Mouse (Mus musculus) layer of hippocampus, adult 18-20 months (tissue): ENCODE data around the gene Ptprm. TPM values are rescaled to one million over a fixed set of nuclear protein-coding genes. Genes with fewer than 3 reads are reported as not detected.

Source experiments
- DNase-seq, 2 experiments: peaks; one replicate each; pipeline ENCODE4 v3.0.0; 2022; ENCODE audit warnings: low spot score in 2 of 2
- total RNA-seq, 2 experiments: library from RNA; stranded (reverse); gene quantifications; 2 replicates each; pipeline ENCODE4 v1.2.3; 2021

Gene Ptprm
- total RNA-seq, 2 experiments from 2014 or later, result 21.9 to 22.7 TPM

DNA sequence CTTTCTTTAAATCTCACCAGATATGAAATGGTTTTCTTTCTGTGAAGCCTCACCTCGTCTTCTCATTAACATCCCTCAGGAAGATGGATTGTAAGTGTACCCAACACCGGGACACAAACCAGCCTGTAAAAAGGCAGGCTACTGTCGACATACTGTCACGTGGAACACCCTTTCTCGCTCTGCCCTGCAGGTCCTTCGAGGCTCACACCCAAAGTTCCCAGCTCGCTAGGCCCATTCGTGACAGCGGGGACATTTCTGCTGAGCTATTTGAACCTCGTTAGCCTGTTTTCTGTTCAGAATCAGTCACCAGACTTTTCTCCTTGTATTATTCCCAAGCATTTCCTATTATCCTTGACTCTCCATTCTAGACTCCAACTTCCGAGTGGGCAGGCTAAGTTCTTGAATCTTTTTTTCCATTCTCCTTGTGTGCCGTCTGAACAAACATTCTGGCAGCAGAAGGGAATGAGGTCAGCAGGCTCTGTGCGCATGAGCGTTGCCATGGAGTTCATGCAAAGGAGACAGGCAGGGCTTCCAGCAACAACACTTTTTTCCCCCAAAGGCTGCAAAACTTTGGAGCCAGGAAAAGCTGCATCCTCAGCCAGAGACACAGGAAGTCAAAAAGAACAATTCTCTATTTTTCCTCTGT lies 347.4 kb downstream of the Ptprm start:
- DNase-seq, result peak; percentile 85 to 92

DNA sequence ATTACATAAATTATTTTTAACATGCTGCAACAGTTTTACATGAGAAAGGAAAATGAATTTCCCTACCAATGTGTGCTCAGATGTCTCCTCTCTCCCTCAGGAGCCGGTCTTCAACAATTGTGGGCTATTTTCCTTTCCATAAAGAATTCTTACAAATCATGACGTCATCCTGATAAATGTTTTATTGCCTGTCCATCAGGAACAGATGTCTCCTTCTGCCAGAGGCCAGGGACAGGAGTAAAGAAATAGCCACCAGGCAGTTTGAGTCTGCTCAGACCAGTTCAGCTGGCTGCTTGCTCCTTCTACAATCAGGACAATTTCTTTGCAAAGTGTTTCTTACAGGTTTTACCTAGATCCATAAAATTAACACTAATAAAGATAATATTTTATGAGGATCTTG lies 357.4 kb downstream of the Ptprm start:
- no peak for DNase-seq

DNA sequence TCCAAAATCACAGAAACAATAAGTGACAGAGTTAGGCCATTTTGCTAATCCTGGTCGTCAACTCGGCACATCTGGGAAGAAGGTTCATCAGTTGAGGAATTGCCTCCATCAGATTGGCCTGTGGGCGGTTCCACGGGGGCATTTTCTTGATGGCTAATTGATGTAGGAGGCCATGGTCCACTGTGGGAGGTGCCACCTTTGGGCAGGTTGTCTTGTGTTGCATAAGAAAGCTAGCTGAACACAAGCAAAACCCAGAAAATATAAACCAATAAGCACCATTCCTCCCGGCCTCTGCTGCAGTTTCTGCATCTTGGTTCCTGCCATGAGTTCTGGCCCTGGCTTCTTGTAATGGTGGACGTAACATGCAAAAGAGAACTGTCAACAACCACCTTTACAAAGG lies 358.2 kb downstream of the Ptprm start:
- DNase-seq, result no peak

DNA sequence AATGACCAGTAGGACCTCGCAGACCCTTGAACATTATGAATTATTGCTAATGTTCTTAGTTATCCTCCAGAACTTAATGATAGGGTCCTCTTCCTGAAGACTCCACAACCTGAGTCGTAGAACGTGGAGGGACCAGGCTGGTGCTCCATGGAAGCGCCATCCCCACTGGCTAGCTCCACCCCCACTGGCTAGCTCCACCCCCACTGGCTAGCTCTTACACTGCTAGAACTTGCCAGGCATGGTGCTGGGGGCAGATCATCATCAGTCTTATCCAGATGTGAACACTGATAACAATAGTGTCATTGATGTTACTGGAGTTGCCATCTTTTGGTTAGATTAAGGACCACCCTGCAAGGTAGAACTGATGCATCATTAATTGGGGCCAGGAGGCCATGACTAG lies 362.4 kb downstream of the Ptprm start:
- no peak for DNase-seq

DNA sequence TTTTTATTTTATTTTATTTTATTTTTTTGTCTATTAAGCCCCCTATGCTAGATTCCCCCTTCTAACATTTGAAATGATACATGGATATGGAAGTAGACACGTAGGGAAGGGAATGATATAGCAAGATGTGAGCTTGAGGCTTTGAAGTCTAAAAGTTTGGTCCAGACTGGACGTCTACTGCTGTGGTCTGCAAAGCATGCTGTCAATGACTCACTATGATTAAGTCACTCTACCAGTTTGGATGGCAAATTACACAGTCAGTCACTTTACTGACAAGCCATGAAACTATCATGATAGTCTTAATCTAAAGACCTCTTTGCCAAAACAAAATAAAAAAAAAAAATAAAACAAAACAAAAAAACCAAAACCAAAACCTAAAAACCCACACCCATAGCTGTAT lies 363.5 kb downstream of the Ptprm start:
- DNase-seq, result no peak

DNA sequence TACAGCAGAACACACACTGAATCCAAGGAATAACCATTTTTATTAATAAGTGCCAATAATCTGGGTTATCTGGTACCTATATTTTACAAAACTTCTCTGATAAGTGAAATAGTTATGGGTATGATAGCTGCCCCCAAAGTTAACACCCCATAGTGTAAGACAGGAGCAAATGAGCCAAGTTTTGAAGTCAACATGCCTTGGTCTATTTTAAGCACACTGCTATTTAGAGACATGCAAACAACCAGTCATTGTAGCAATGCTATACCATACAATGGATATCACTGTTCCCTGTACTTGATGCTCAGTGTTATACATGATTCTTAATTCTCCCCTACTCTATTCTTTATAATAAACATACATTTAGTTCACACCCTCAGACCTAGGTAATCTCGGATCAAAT lies 366.2 kb downstream of the Ptprm start:
- DNase-seq, result no peak

- DNase-seq, result no peak
Measured at GRCm38 (mm10) chr17:66981649-66982048, 372.6 kb downstream of the Ptprm start.

DNA sequence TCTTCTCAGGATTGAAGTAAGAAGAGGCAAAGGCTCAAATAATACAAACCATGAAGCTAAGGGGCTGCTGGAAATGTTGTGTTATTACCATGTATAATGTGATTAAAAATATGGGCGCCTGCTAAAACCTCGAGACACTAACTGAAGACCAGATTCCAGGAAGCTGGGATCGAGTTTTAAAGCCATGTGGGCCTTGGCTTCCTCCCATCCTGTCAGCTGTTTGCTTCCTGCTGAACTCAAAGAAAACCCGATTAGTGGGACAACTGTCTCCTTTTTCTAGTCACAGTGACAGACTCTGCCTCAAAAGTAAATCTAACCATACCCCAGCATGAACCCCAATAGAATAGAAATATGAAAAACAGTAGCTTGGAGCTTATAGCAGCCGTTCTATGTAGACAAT lies 374.3 kb downstream of the Ptprm start:
- DNase-seq, result no peak

DNA sequence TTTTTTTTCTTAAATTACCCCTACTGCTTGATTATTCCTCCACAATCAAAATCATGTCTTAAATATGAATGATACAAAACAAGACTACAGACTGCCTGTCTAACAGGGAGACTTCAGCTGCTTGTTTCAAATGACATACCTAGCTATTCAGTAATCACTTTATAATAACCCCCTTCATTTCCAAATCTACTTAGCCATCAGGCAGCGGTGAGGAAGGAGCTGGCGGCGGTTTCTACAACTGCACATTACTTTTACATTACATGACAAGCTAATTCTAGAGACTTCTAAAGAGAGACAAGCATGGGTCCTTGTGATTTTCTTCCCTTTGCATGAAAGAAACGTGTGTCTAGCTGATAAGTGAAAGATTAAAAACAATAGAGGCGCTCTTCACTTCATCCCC lies 377.8 kb downstream of the Ptprm start:
- DNase-seq, result no peak

GRCm38 (mm10) chr17:66972976-66973375 lies 381.3 kb downstream of the Ptprm start:
- peak; percentile 11 to 64 for DNase-seq

- peak in 1 of 2 experiments; percentile 2 for DNase-seq
Measured at GRCm38 (mm10) chr17:66960986-66961385, 393.3 kb downstream of the Ptprm start.

GRCm38 (mm10) chr17:66960557-66960956 lies 393.7 kb downstream of the Ptprm start:
- DNase-seq, result no peak

GRCm38 (mm10) chr17:66959815-66960214 lies 394.4 kb downstream of the Ptprm start:
- no peak for DNase-seq

DNA sequence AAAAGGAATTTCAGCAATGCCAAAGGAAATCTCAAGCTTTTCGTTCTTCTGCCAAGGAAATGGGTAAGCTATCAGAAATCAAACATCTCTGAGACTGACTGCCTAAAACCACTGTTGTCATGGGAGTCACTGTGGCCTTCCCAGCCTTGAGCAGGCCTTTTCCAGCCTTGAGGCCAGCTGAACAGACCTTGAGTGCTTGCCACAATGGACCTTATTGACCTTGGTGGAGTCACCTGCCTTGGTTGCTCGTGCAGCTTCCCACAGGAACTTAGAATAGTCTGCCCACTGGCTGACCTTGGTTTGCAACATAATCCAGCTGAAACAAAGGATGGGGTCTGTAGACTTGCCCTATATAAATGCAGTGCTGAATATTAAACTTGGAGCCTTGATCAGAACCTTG lies 395.5 kb downstream of the Ptprm start:
- no peak for DNase-seq

DNA sequence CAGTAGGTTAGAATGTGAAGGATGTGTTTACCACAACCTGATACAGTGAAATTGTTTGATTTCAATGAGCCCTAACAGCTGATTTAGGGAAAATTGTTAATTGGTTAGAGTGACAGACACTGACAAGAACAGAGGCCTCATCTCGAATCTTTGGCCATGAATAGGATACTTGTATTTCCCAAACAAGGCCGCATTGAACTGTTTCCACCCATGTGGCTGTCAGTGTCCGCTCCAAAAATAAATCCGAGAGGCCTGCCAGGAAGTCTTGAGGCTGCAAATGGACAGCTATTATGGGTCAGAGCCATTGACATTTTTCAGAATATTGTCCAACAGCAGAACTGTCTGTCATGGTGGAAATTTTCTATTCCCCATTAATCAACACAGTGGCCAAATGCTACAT lies 409.8 kb downstream of the Ptprm start:
- peak; percentile 3 to 56 for DNase-seq

- DNase-seq, result peak in 1 of 2 experiments; percentile 24
Measured at GRCm38 (mm10) chr17:66943539-66943938, 410.7 kb downstream of the Ptprm start.

DNA sequence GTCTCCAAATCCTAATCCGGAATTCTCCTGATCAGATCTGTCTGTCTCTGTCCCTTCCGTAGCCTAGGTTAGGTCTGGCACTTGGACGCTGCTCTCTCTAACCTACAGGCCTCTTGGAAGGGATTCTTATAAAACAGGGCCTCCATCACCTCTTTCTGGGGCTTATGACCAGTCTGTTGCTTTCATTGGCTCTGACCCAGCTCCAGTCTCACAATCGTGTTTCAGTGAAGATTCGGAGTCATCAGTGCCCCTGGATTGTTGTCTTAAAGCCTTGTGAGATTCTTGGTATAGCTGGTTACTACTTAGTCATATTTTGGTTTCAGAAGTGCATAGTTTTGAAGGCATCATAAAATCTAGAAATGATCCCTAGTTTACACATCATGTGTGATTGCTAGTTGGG lies 428.6 kb downstream of the Ptprm start:
- no peak for DNase-seq

DNA sequence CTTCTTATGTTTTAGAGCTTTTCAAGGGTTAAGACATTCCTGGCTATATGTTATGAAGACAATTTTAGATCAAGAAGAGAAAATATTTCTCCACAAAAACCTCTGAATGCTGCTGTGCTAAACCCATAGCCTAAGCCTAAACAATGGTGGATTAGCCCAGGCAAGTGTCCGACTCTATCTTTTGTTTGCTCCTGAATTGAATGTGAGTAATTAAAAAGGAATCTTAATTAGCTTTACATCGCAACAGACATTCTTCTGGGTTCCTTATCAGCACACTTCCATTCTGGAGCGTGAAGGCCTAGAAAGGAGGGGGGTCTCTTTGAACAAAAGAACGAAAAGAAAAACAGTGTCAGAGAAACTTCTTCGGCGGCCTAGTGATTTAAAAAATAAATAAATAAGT lies 439.6 kb downstream of the Ptprm start:
- no peak for DNase-seq

DNA sequence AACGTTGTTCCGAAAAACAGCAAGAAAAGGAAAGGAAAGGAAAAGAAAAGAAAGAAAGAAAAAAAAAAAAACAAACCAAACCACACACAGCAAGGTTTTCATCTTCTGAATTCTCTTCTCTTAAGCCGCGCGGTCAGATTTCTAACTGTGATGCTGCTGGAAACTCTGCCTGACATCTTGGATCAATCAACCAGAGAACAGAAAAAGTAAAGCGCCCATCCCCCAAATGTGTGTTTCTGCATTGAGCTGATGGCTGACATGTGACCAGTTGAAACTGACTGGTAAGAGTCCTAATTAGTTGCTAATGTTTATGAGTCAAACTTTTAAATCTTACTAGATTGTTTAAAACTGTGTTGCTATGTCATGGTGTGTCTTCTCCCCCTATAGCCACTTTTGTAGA lies 441.7 kb downstream of the Ptprm start:
- no peak for DNase-seq

DNA sequence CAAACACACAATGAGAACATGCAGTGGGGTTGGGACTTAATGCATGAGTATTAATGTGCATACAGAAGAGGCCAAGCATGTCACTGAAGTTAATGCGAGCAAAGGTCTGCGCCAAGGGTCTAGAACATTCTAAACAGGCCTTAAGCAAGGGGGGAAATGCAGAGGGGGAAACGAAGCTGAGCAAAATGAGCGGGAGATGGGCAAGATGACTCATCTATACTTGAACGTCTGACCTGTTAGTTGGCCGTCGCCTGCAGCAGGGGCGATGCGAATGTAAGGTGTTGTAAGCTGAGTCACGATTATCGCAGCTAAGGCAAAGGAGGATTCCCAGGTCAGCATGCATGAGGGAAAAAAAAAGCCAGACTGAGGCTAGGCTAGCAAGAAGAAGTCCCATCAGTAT lies 442.1 kb downstream of the Ptprm start:
- DNase-seq, result no peak

DNA sequence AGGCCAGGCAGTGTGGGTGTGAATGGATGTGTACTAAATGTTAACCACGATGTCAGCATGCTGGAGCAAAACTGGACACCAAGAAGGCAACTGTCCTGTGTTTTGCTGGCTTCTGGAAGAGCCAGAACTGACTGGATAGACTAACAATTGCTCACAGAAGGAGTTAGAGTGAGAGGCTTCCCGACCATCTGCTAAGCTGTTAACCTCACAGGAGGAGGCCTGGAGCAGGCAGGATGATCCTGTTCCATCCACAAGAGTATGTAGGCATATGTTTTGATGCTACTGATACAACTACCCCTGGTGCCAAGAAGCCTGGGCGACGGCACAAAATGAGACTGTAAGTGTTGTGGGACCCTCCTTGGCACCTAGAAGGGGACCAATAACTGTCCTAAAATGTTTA lies 444.4 kb downstream of the Ptprm start:
- peak in 1 of 2 experiments; percentile 9 for DNase-seq

DNA sequence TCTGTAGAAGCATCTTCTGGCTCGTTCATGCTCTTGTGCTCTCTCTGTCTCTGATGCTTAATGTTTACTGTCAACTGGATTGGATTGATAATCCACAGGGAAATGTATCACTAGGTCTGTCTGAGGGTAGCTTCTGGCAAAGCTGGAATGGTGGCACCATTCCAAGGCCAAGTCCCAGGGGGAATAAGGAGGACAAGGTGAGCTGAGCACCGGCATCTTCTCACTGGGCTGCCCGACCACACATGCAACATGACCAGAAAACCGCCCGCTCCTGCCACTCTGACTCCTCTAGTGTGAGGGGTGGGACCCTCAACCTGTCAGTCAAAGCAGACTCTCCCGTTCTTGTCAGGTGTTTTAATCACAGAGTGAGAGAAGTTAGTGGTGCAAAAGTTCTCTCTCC lies 445.3 kb downstream of the Ptprm start:
- no peak for DNase-seq

DNA sequence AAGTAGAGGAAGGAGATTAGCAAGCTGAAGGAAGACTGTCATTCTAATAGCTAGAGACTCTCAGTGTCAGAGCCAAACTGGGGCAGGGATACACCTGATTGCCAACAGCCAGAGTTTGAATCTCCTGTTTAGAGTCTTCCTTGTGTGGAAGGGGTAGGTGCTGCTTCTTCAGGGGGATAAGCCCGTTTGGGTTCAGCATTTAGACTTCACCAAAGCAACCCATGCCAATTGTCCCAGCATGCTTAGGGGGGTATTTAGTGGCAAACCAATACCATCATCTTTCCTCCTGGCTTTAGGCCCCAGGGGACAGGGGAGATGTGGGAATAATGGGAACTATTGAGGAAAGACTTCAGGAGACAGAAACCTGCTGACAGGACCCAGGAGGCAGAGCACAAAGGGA lies 460.1 kb downstream of the Ptprm start:
- no peak for DNase-seq

- no peak for DNase-seq
Measured at GRCm38 (mm10) chr17:66891916-66892315, 462.3 kb downstream of the Ptprm start.
